Mouse (Mus musculus) granulocyte monocyte progenitor cell, adult 5-6 weeks (primary cell): Measurements from ENCODE around the gene Gm45618. TPM values are rescaled to one million over a fixed set of nuclear protein-coding genes. Genes with fewer than 3 reads are reported as not detected.

ENCODE experiments used
- ATAC-seq: replicated peaks from 2 replicates; pipeline ENCODE4 v1.8.0; 2016; ENCODE audit warnings: mild to moderate bottlenecking, moderate TSS enrichment, inconsistent platforms; ENCODE audit not compliant: poor library complexity, severe bottlenecking
- total RNA-seq, 2 experiments: library from RNA; stranded (forward) in 1 of 2; stranded (reverse) in 1 of 2; fragments of 200-712, 200-1000 nt in 1 of 2; fragments of >200 nt in 1 of 2; fragmentation: Nextera tagmentation in 1 of 2; gene quantifications; 2 replicates each; pipeline ENCODE4 v1.2.3; 2014 to 2017

Gm45618 gene
- total RNA-seq, 2 experiments from 2014 or later, result not detected

- ATAC-seq, result no peak
Observed at GRCm38 (mm10) chr7:142094301-142095143, 26.0 kb downstream of the Gm45618 start.

- ATAC-seq, result no peak
Observed at GRCm38 (mm10) chr7:142093696-142094240, 26.8 kb downstream of the Gm45618 start.

- no peak for ATAC-seq
Observed at GRCm38 (mm10) chr7:142092991-142093390, 27.5 kb downstream of the Gm45618 start.

- no peak for ATAC-seq
Observed at GRCm38 (mm10) chr7:142091848-142092247, 28.7 kb downstream of the Gm45618 start.

GRCm38 (mm10) chr7:142089648-142090447 is 30.7 kb downstream of the Gm45618 start:
- ATAC-seq, result no peak

- ATAC-seq, result no peak; the same call in 1 of the 2 replicates
Observed at GRCm38 (mm10) chr7:142088886-142089285, 31.6 kb downstream of the Gm45618 start.

GRCm38 (mm10) chr7:142087069-142087652 is 33.4 kb downstream of the Gm45618 start:
- ATAC-seq, result no peak

- ATAC-seq, result no peak
Observed at GRCm38 (mm10) chr7:142086159-142086905, 34.2 kb downstream of the Gm45618 start.

GRCm38 (mm10) chr7:142084820-142085219 is 35.7 kb downstream of the Gm45618 start:
- no peak for ATAC-seq

GRCm38 (mm10) chr7:142084395-142084794 is 36.1 kb downstream of the Gm45618 start:
- ATAC-seq, result peak; percentile 38; the same call in 1 of the 2 replicates

GRCm38 (mm10) chr7:142083588-142084317 is 36.8 kb downstream of the Gm45618 start:
- ATAC-seq, result no peak

GRCm38 (mm10) chr7:142082607-142083006 is 37.9 kb downstream of the Gm45618 start:
- ATAC-seq, result no peak

- ATAC-seq, result no peak
Observed at GRCm38 (mm10) chr7:142082179-142082578, 38.4 kb downstream of the Gm45618 start.

GRCm38 (mm10) chr7:142081736-142082135 is 38.8 kb downstream of the Gm45618 start:
- no peak for ATAC-seq

GRCm38 (mm10) chr7:142080876-142081275 is 39.7 kb downstream of the Gm45618 start:
- no peak for ATAC-seq

GRCm38 (mm10) chr7:142079365-142079764 is 41.2 kb downstream of the Gm45618 start:
- ATAC-seq, result peak; percentile 53

GRCm38 (mm10) chr7:142077138-142077537 is 43.4 kb downstream of the Gm45618 start:
- ATAC-seq, result no peak

- ATAC-seq, result peak; percentile 50; the same call in 1 of the 2 replicates
Observed at GRCm38 (mm10) chr7:142074146-142074886, 46.2 kb downstream of the Gm45618 start.
